Mouse (Mus musculus) ovary, postnatal 10 days (tissue): ENCODE measurements around the gene Slc10a7.
A peak's percentile ranks its signal among the peaks of the same experiment; 100 is the strongest.

Experiments used
- DNase-seq: peaks from one replicate; pipeline ENCODE4 v3.0.0; 2022; ENCODE audit warnings: low spot score

Gene Slc10a7

GRCm38 (mm10) chr8:78624738-78625442 lies 115.7 kb downstream of the Slc10a7 start:
- no peak for DNase-seq

GRCm38 (mm10) chr8:78626632-78627031 lies 117.5 kb downstream of the Slc10a7 start:
- no peak for DNase-seq

GRCm38 (mm10) chr8:78627793-78628192 lies 118.6 kb downstream of the Slc10a7 start:
- DNase-seq: no peak

DNA sequence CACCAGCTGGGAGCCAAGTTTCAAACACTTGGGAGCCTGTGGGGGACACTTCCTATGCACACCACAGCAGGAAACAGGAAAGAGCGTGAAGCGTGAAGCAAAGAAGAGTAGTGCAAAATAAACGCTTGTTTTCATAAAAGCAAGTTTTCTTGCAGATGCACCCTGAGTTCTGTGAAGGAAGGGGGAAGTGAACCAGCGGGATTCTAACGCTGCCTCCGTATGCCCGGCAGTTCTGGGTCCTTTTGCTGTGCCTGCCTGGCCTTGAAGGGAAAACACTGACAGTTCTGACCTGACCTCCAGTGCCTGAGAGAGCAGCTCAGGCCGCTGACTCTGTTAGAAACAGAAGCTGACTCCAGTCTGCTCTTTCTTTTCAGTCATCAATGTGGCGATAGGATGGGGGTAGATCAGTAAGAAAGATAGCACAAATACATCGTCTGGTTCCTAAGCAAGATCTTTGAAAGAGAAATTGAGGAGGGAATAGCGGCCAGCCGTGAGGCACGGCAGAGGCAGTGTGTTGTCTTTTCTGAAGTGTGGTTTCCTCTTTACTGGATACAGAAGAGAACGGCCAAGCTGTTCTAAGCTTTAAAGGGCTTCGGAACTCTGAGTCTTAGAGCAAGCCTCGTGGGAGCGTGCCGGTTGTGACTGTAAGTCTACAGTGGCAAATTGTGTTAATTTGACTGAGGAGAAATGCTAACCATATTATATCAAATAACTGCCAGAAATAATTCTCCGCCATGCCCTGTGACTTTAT lies 121.4 kb downstream of the Slc10a7 start:
- no peak for DNase-seq

- no peak for DNase-seq
These were observed 123.9 kb downstream of the Slc10a7 start for GRCm38 (mm10) chr8:78633012-78633411.

- DNase-seq: no peak
These were observed 124.9 kb downstream of the Slc10a7 start for GRCm38 (mm10) chr8:78634018-78634417.

DNA sequence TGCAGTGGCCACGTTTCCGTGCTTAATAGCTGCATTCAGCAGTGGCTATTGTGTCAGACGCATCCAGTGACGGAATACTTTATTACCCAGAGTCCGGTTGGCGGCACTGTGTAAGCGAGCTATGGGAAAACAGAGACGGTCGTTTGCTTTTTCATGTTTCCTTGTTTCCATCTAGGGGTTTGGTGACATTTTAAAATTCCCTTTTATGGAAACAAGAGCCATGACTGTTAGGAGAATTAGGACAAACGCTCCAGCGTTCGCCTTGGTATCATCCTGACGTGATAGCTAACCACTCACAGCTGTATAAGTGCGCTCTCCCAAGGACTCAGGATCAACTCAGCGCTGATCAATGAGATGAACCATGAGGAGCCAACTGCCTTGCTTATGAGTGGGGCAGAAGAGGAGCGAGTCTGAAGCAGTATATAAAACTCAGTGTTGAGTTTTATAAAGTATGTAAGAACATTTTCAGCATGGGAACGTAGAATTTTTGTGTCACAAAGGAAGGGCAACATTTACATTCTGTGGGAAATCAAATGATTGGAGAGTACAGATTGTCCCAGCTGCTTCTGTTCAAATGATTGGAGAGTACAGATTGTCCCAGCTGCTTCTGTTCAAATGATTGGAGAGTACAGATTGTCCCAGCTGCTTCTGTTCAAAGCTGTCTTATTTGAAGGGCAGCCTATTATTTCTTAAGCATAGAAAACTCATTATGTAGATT lies 125.5 kb downstream of the Slc10a7 start:
- DNase-seq: no peak

- no peak for DNase-seq
These were observed 126.2 kb downstream of the Slc10a7 start for GRCm38 (mm10) chr8:78635241-78635771.

GRCm38 (mm10) chr8:78641919-78642318 lies 132.8 kb downstream of the Slc10a7 start:
- no peak for DNase-seq

DNA sequence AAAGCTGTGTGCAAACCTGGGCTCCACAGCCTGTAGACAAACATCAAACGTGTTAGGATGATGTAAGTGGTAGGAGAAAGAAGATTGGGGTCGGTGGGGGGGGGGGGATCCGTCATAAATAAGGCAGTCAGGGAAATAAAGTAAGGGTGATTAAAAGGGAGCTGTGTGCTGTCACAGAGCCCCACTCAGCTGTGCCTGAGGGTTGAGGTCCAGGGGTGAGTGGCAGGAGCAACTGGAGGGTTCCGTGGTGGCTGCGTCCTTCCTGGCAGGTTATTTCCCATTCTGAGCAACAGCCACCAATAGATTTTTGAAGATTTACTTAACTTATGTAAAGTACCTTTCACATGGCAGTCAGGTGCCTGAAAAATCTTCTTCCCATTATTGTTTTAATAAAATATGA lies 133.2 kb downstream of the Slc10a7 start:
- no peak for DNase-seq

DNA sequence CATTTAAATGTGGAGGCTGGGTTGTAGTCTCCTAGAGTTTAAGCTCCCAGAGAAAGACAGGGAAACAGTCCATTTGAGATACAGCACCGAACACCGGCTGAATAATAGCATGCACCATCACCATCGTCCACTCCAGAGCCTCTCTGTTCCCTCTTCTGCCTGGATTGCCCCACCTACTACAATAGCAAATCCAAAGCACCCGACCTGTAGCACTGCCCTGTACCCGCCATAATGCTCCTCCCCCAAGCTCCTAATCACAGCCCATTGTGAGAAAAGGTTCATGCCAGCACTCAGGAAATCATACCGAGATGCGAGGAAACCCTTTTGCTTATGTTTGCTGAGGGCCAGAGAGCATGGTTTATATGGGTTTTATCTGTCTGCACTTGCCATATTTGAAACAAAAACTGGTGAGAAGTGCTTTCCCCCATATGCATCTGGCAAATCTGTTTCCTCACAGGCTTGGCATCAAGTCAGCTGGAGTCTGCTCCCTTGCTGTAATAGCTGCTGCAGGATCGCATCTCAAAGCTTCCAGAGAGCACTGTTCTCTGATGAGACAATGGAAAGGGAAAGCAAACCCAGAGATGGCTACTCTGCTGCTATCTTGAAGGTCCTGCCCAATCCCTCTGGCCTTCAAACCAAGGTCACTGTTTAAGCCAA lies 138.0 kb downstream of the Slc10a7 start:
- no peak for DNase-seq

DNA sequence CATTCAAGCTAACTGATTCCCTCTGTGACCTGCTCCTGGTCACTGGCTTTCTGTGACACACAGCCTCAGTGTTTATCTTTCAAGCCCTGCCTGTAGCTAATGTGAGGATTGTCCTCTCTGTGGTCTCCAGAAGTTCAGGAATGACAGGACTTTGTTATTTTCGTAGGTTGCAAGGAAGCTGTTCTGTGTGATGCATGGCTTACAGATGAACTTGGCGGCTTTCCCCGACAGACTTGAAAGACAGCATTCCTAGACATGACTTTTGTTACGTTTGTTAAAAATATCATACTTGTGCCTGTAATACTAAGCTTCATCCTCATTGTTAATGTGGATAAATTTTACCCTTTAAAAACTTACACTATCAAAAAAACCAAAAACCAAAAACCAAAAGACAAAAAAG lies 138.7 kb downstream of the Slc10a7 start:
- DNase-seq: no peak

GRCm38 (mm10) chr8:78648918-78649317 lies 139.8 kb downstream of the Slc10a7 start:
- peak; percentile 20 for DNase-seq

- no peak for DNase-seq
These were observed 142.5 kb downstream of the Slc10a7 start for GRCm38 (mm10) chr8:78651670-78652069.

- DNase-seq: no peak
These were observed 146.4 kb downstream of the Slc10a7 start for GRCm38 (mm10) chr8:78655351-78656045.

- DNase-seq: no peak
These were observed 147.7 kb downstream of the Slc10a7 start for GRCm38 (mm10) chr8:78656700-78657370.

DNA sequence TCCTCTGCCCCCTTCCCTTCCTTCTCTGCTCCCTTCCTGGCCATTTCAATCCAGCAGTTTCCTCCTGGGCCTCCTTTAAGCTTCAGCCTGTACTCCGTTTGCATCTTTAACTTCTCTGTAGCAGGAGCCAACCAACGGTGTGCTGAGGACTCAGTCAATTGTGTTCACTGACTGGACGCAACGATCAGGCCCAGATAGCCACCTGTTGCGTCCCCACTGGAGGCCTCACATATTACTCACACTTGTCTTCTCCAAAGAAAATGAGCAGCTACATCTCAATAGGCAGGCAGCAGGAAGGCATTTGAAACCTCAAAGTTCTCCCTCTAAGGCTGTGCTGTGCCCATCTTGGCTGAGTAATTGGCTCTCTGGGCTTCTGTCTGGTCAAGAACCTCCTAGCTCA lies 149.0 kb downstream of the Slc10a7 start:
- DNase-seq: no peak

DNA sequence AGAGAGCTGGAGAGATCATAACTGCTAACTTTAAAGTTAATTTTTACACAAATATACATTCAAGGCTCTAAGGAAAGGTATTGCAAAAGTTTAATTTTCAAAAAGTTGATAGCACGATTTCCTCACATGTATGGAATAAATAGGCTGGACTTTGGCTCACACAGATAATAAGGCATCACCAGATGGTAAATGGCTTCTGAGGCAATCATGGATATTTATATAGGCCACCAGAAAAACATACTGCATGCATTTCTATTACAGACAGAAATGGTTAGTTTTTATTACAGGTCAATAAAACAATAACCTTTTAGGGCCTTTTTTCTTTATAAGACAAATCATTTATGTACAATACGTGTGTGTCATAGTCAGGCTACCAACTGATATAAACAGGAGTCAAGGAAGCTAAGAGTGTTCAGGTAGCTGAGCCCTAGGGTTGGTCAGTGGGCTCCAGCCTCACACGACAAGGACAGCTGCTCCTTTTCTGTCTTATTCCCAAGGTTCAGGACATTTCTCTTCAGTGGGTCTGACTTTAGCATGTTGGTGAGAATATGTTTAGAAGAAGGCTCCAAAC lies 150.6 kb downstream of the Slc10a7 start:
- no peak for DNase-seq

DNA sequence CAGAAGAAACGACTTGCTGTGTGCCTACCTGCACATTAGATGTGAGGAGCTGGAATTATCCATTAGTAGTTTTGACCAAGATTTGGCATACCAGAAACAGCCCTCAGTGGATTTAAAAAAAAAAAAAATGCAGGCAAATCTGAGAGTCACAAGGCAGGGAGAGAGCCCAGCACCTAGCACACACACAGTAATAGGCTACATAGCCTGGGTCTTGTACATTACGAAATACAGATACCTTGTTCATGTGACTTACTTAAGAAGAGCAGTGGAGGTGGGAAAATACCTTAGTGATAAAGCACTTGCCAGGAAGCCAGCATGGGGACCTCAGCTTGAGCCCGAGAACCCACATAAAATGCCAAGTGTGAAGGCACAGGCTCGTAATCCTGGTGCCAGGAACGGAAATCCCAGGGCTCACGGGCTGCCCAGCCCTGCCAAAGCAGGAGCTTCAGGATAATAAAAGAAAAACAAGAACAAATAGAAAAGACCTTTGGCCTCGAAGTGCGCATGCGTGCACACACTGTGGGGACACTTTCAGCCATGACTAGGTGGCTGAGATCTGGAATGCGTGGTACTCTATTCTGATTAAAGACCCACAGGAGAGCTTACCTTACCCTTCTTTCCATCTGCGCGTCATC lies 155.3 kb downstream of the Slc10a7 start:
- DNase-seq: no peak

GRCm38 (mm10) chr8:78667399-78667798 lies 158.3 kb downstream of the Slc10a7 start:
- no peak for DNase-seq
